Comparison of ENCODE assay signal across 9 mouse cellular contexts in genomic region chr5:66866019-66866418, GRCm38 (mm10).
DNase-seq lines count a peak whose midpoint lies in the region; ATAC-seq and TF ChIP-seq lines count a peak whose summit lies in the region.
"Had no signal": no experiment of that assay in that cellular context is flagged by ENCODE, and none has a peak within 500 bp of the region (broad histone marks: within the 10 kb centered on the region; RNA-seq: fewer than 3 reads in every experiment).

No protein-coding gene starts in this region.

- peak; percentile 50 to 79 for DNase-seq in adrenal gland, adult (ENCODE audit: inconsistent age in 2 of 2, low spot score in 1 of 2)
- DNase-seq in adrenal gland, adult 18-20 months (ENCODE audit: low spot score in 2 of 2): no peak
- no peak for DNase-seq in neural tube, embryonic 10.5 days (ENCODE audit: extremely low spot score, low spot score)
- peak; percentile 56 for DNase-seq in kidney, adult 9 months
- DNase-seq in stomach, postnatal 0 days (ENCODE audit: low spot score): no peak

- ATAC-seq in neural tube, embryonic 12.5 days (ENCODE audit: low FRiP score, low read depth): peak; percentile 39; the same call in 1 of the 2 replicates
- ATAC-seq in midbrain, embryonic 16.5 days: peak; percentile 43
- ATAC-seq in monocyte, adult 5-6 weeks (replicated peaks; ENCODE audit: insufficient number of reproducible peaks, low FRiP score, low TSS enrichment, poor library complexity, severe bottlenecking): no peak
- no peak for ATAC-seq in stomach, postnatal 0 days (ENCODE audit: low FRiP score, low TSS enrichment)

- TF ChIP-seq EP300 in stomach, postnatal 0 days (optimal IDR thresholded peaks at IDR 0.05): no peak

- H3K27ac ChIP-seq in neural tube, embryonic 12.5 days: no peak overlapping the region
- H3K27ac ChIP-seq in midbrain, embryonic 16.5 days (ENCODE audit: low read length): no peak overlapping the region
- no peak overlapping the region for H3K27ac ChIP-seq in stomach, postnatal 0 days (replicated peaks)
- H3K27ac ChIP-seq: stomach, embryonic 15.5 days had no signal

- peaks cover 22% of the 10 kb centered on the region; the same call in 1 of the 2 replicates for H3K4me1 ChIP-seq in neural tube, embryonic 12.5 days
- peaks cover 14% of the 10 kb centered on the region for H3K4me1 ChIP-seq in midbrain, embryonic 16.5 days (ENCODE audit: control insufficient read depth, insufficient read depth, low read length)
- no peaks in the 10 kb centered on the region for H3K4me1 ChIP-seq in stomach, postnatal 0 days (replicated peaks; ENCODE audit: control insufficient read depth, insufficient read depth)
- H3K4me1 ChIP-seq: stomach, embryonic 15.5 days had no signal

- WGBS in neural tube, embryonic 12.5 days: 61% methylated on average over 8 of the region's 8 CpGs
- WGBS in midbrain, embryonic 16.5 days: 44% methylated on average over 8 of the region's 8 CpGs
- WGBS in stomach, postnatal 0 days: 64% methylated on average over 8 of the region's 8 CpGs

- H3K4me2 ChIP-seq in neural tube, embryonic 12.5 days (replicated peaks): no peak overlapping the region
- H3K4me2 ChIP-seq in midbrain, embryonic 16.5 days (ENCODE audit: low read length): no peak overlapping the region
- H3K4me2 ChIP-seq in stomach, postnatal 0 days (replicated peaks; ENCODE audit: low read depth): no peak overlapping the region
- H3K4me2 ChIP-seq: stomach, embryonic 15.5 days had no signal

- no peak overlapping the region for H3K9ac ChIP-seq in neural tube, embryonic 12.5 days
- no peak overlapping the region for H3K9ac ChIP-seq in midbrain, embryonic 16.5 days (ENCODE audit: low read depth, low read length)
- no peak overlapping the region for H3K9ac ChIP-seq in stomach, postnatal 0 days (ENCODE audit: low read length)
- H3K9ac ChIP-seq: stomach, embryonic 15.5 days had no signal

- no peaks in the 10 kb centered on the region for H3K36me3 ChIP-seq in neural tube, embryonic 12.5 days
- no peaks in the 10 kb centered on the region for H3K36me3 ChIP-seq in midbrain, embryonic 16.5 days (ENCODE audit: control insufficient read depth, insufficient read depth, low read length)
- no peaks in the 10 kb centered on the region for H3K36me3 ChIP-seq in stomach, postnatal 0 days (ENCODE audit: control insufficient read depth, insufficient read depth, low read length)
- H3K36me3 ChIP-seq: stomach, embryonic 15.5 days had no signal

- no peaks in the 10 kb centered on the region for H3K27me3 ChIP-seq in neural tube, embryonic 12.5 days (replicated peaks)
- no peaks in the 10 kb centered on the region for H3K27me3 ChIP-seq in midbrain, embryonic 16.5 days (ENCODE audit: control insufficient read depth, insufficient read depth, low read depth, low read length)
- H3K27me3 ChIP-seq in stomach, postnatal 0 days (ENCODE audit: control insufficient read depth, insufficient read depth, low read length): no peaks in the 10 kb centered on the region
- H3K27me3 ChIP-seq: stomach, embryonic 15.5 days had no signal

- H3K4me3 ChIP-seq in neural tube, embryonic 12.5 days: no peak overlapping the region
- no peak overlapping the region for H3K4me3 ChIP-seq in midbrain, embryonic 16.5 days (ENCODE audit: low read depth, low read length)
- no peak overlapping the region for H3K4me3 ChIP-seq in stomach, postnatal 0 days (ENCODE audit: low read depth, low read length)
- H3K4me3 ChIP-seq: stomach, embryonic 15.5 days had no signal

- TF ChIP-seq CTCF in stomach, postnatal 0 days (IDR thresholded peaks at IDR 0.05; ENCODE audit: low read depth): no peak

- no peaks in the 10 kb centered on the region for H3K9me3 ChIP-seq in neural tube, embryonic 12.5 days
- no peaks in the 10 kb centered on the region for H3K9me3 ChIP-seq in midbrain, embryonic 16.5 days (replicated peaks; ENCODE audit: control insufficient read depth, low read length, poor library complexity, severe bottlenecking)
- no peaks in the 10 kb centered on the region for H3K9me3 ChIP-seq in stomach, postnatal 0 days (ENCODE audit: control insufficient read depth, low read length)
- H3K9me3 ChIP-seq: stomach, embryonic 15.5 days had no signal

Comparison
In these comparisons a context has a peak if more than half of its experiments do, and no peak if none do; other contexts are left out.
1. DNase-seq: peak in adrenal gland, adult (2 of 2) and kidney, adult 9 months (single experiment); none in adrenal gland, adult 18-20 months (0 of 2), neural tube, embryonic 10.5 days (single experiment) and stomach, postnatal 0 days (single experiment).
2. ATAC-seq: peak in neural tube, embryonic 12.5 days (single experiment) and midbrain, embryonic 16.5 days (single experiment); none in monocyte, adult 5-6 weeks (single experiment) and stomach, postnatal 0 days (single experiment).